Mouse (Mus musculus) C2C12 (cell line): ENCODE results near the gene Kif24.

Source experiments
- CEBPB ChIP-seq: IDR thresholded peaks from one replicate; pipeline ENCODE4 v1.6.1; 2011; ENCODE audit warnings: low read depth, mild to moderate bottlenecking, control low read depth, moderate library complexity
- CTCF ChIP-seq: IDR thresholded peaks from one replicate; pipeline ENCODE4 v1.5.1; 2011; ENCODE audit not compliant: control insufficient read depth, insufficient read depth, insufficient read length
- MAX ChIP-seq: IDR thresholded peaks from one replicate; pipeline ENCODE4 v1.6.1; 2011; ENCODE audit warnings: mild to moderate bottlenecking, control low read depth
- USF1 ChIP-seq: IDR thresholded peaks from one replicate; pipeline ENCODE4 v1.6.1; 2011; ENCODE audit warnings: low read depth, mild to moderate bottlenecking, control low read depth, moderate library complexity

DNA sequence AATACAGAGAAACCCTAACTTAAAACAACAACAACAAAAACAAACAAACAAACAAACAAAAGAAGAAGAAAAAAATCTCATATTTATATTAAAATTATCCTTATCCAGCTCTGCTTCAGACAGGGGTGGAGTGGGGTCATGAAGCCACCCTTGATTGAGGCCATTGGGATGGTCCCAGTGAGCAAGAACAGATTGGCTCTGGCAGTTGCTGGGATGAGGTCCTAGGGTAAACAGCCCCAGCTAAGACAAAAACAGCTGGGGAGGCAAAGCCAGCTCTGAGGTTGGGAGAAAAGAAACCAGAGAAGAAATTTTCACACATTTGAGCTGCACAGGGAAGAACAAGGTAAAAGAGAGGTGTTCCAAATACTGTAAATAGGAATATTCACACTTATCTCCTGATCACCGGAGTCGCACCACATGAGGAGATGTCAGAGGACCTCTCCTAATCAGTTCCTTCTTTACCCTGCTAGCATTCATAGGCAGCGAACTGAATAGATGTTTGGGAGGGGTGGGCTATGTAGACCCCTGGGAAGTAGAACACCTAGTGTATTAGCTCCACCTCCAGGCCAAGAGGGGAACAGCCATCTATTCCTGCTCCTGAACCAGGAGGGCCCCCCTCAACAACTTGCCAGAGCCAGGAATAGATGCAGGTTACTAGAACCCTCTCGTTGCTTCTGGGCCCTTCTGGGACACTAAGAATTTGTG, 14.2 kb upstream of the Kif24 start:
- TF ChIP-seq CTCF (no peak), MAX (no peak), CEBPB (no peak), USF1 (no peak)
